Mouse (Mus musculus): ENCODE measurements around the gene Sp6.

GRCm38 (mm10) chr11:97036141-97036540 lies 22.9 kb downstream of the Sp6 start:
- TF ChIP-seq CTCF (conservative IDR thresholded peaks at IDR 0.05 in 1 of 2, IDR thresholded peaks at IDR 0.05 in 1 of 2; ENCODE audit: low read depth in 2 of 2, low read length in 2 of 2): no peak
- TF ChIP-seq EP300 (IDR thresholded peaks at IDR 0.05; ENCODE audit: low read length): no peak
- TF ChIP-seq MYC (IDR thresholded peaks at IDR 0.05; ENCODE audit: low read depth, low read length): no peak
- TF ChIP-seq ZMIZ1 (IDR thresholded peaks at IDR 0.05; ENCODE audit: low read depth, low read length): no peak
- TF ChIP-seq KAT2A (IDR thresholded peaks at IDR 0.05; ENCODE audit: insufficient replicate concordance, low read length): no peak
- no peak for TF ChIP-seq NELFE (IDR thresholded peaks at IDR 0.05; ENCODE audit: low read depth, low read length)
- TF ChIP-seq MXI1 (IDR thresholded peaks at IDR 0.05; ENCODE audit: low read depth, low read length): no peak
- no peak for TF ChIP-seq TCF12 (IDR thresholded peaks at IDR 0.05; ENCODE audit: low read depth, low read length)
